Comparison of ENCODE assay signal across 24 mouse cellular contexts in genomic region chr19:4889791-4890190, GRCm38 (mm10). TPM values are rescaled to one million over a fixed set of nuclear protein-coding genes. Genes with fewer than 3 reads are reported as not detected.
"Had no signal": no experiment of that assay in that cellular context is flagged by ENCODE, and none has a peak within 500 bp of the region (broad histone marks: within the 10 kb centered on the region; RNA-seq: fewer than 3 reads in every experiment).

No protein-coding gene starts in this region.

- H3K27me3 ChIP-seq: limb, embryonic 12.5 days; limb, embryonic 15.5 days; liver, embryonic 15.5 days; lung, embryonic 15.5 days; midbrain, embryonic 13.5 days; neural tube, embryonic 13.5 days; stomach, embryonic 15.5 days had no signal

- H3K4me1 ChIP-seq: limb, embryonic 12.5 days; limb, embryonic 15.5 days; lung, embryonic 15.5 days; midbrain, embryonic 10.5 days; stomach, embryonic 15.5 days had no signal

- ATAC-seq: midbrain, embryonic 13.5 days; midbrain, embryonic 16.5 days had no signal

- H3K27ac ChIP-seq: limb, embryonic 12.5 days; limb, embryonic 15.5 days; liver, embryonic 15.5 days; lung, embryonic 15.5 days; midbrain, embryonic 10.5 days; midbrain, embryonic 13.5 days; neural tube, embryonic 13.5 days; stomach, embryonic 15.5 days had no signal

- H3K4me2 ChIP-seq: limb, embryonic 12.5 days; limb, embryonic 15.5 days; liver, embryonic 15.5 days; lung, embryonic 15.5 days; midbrain, embryonic 13.5 days; neural tube, embryonic 13.5 days; stomach, embryonic 15.5 days had no signal

- H3K9ac ChIP-seq: limb, embryonic 12.5 days; limb, embryonic 15.5 days; liver, embryonic 15.5 days; lung, embryonic 15.5 days; midbrain, embryonic 13.5 days; neural tube, embryonic 13.5 days; stomach, embryonic 15.5 days had no signal

- DNase-seq: kidney, adult 9 months; kidney, postnatal 14 days; kidney, postnatal 4 days; left cerebral cortex, postnatal 4 days; lung, adult 18-20 months; lung, postnatal 10 days; lung, postnatal 36 days; retina, postnatal 1 day; right cerebral cortex, postnatal 25 days; spleen, adult 18-20 months; thymus, postnatal 25 days had no signal

- H3K36me3 ChIP-seq: liver, embryonic 15.5 days; lung, embryonic 15.5 days; stomach, embryonic 15.5 days had no signal

- H3K4me3 ChIP-seq: limb, embryonic 12.5 days; limb, embryonic 15.5 days; liver, embryonic 15.5 days; lung, embryonic 15.5 days; megakaryocyte, embryonic 14.5 days; midbrain, embryonic 10.5 days; midbrain, embryonic 13.5 days; myocyte; neural tube, embryonic 13.5 days; stomach, embryonic 15.5 days had no signal

- H3K9me3 ChIP-seq: limb, embryonic 12.5 days; limb, embryonic 15.5 days; liver, embryonic 15.5 days; lung, embryonic 15.5 days; megakaryocyte, embryonic 14.5 days; midbrain, embryonic 10.5 days; midbrain, embryonic 13.5 days; neural tube, embryonic 13.5 days; stomach, embryonic 15.5 days had no signal

RNA-seq across cellular contexts. Expression of gene Actn3, which starts 12.1 kb away (rescaled TPM):
- total RNA-seq: neutrophil, adult 5-6 weeks had no signal

RNA-seq across cellular contexts. Expression of gene Bbs1, which starts 16.6 kb away (rescaled TPM):
- total RNA-seq: monocyte, adult 5-6 weeks had no signal

RNA-seq across cellular contexts. Expression of gene Ctsf, which starts 34.9 kb away (rescaled TPM):
- total RNA-seq: monocyte, adult 5-6 weeks had no signal
